18 mouse cellular contexts compared by ENCODE assay signal in genomic region chr1:23574461-23574860, GRCm38 (mm10).
A peak's percentile ranks its signal among the peaks of the same experiment; 100 is the strongest.
DNase-seq lines count a peak whose midpoint lies in the region; ATAC-seq lines count a peak whose summit lies in the region.
"Had no signal": no experiment of that assay in that cellular context is flagged by ENCODE, and none has a peak within 500 bp of the region (broad histone marks: within the 10 kb centered on the region; RNA-seq: fewer than 3 reads in every experiment).

No protein-coding gene starts in this region.

- no peaks in the 10 kb centered on the region for H3K27me3 ChIP-seq in forebrain, embryonic 12.5 days
- H3K27me3 ChIP-seq in forebrain, embryonic 10.5 days (ENCODE audit: poor library complexity, severe bottlenecking): no peaks in the 10 kb centered on the region
- H3K27me3 ChIP-seq in midbrain, embryonic 14.5 days (ENCODE audit: control insufficient read depth, insufficient read depth, low read length): no peaks in the 10 kb centered on the region
- no peaks in the 10 kb centered on the region for H3K27me3 ChIP-seq in midbrain, embryonic 13.5 days
- H3K27me3 ChIP-seq in forebrain, embryonic 13.5 days: no peaks in the 10 kb centered on the region
- no peaks in the 10 kb centered on the region; the same call in 1 of the 2 replicates for H3K27me3 ChIP-seq in midbrain, embryonic 16.5 days (ENCODE audit: control insufficient read depth, insufficient read depth, low read depth, low read length)
- H3K27me3 ChIP-seq: embryonic facial prominence, embryonic 13.5 days; heart, embryonic 15.5 days had no signal

- H3K9me3 ChIP-seq in forebrain, embryonic 12.5 days: no peaks in the 10 kb centered on the region
- H3K9me3 ChIP-seq in forebrain, embryonic 10.5 days: no peaks in the 10 kb centered on the region
- no peaks in the 10 kb centered on the region for H3K9me3 ChIP-seq in midbrain, embryonic 14.5 days (ENCODE audit: control insufficient read depth, low read length)
- H3K9me3 ChIP-seq in midbrain, embryonic 13.5 days: no peaks in the 10 kb centered on the region
- no peaks in the 10 kb centered on the region for H3K9me3 ChIP-seq in forebrain, embryonic 13.5 days (replicated peaks)
- no peaks in the 10 kb centered on the region for H3K9me3 ChIP-seq in midbrain, embryonic 16.5 days (replicated peaks; ENCODE audit: control insufficient read depth, low read length, poor library complexity, severe bottlenecking)
- H3K9me3 ChIP-seq: embryonic facial prominence, embryonic 13.5 days; heart, embryonic 15.5 days had no signal

- no peaks in the 10 kb centered on the region for H3K4me1 ChIP-seq in forebrain, embryonic 12.5 days
- peaks cover 12% of the 10 kb centered on the region; the same call in 1 of the 2 replicates for H3K4me1 ChIP-seq in forebrain, embryonic 10.5 days
- H3K4me1 ChIP-seq in midbrain, embryonic 14.5 days (ENCODE audit: control insufficient read depth, insufficient read depth, low read length): no peaks in the 10 kb centered on the region
- 0 out of 2 replicates have a peak, but pooled peaks cover 3% of the 10 kb centered on the region for H3K4me1 ChIP-seq in midbrain, embryonic 13.5 days (replicated peaks)
- peaks cover 17% of the 10 kb centered on the region; the same call in 1 of the 2 replicates for H3K4me1 ChIP-seq in forebrain, embryonic 13.5 days
- H3K4me1 ChIP-seq in midbrain, embryonic 16.5 days (ENCODE audit: control insufficient read depth, insufficient read depth, low read length): no peaks in the 10 kb centered on the region
- H3K4me1 ChIP-seq: embryonic facial prominence, embryonic 13.5 days; heart, embryonic 15.5 days had no signal

- H3K27ac ChIP-seq in forebrain, embryonic 12.5 days: 0 out of 2 replicates have a peak overlapping the region, but pooled peaks have one; percentile 31
- no peak overlapping the region for H3K27ac ChIP-seq in forebrain, embryonic 10.5 days
- no peak overlapping the region for H3K27ac ChIP-seq in midbrain, embryonic 14.5 days (replicated peaks; ENCODE audit: low read depth, low read length)
- no peak overlapping the region for H3K27ac ChIP-seq in midbrain, embryonic 13.5 days
- H3K27ac ChIP-seq in forebrain, embryonic 13.5 days: 0 out of 2 replicates have a peak overlapping the region, but pooled peaks have one; percentile 8
- H3K27ac ChIP-seq in midbrain, embryonic 16.5 days (ENCODE audit: low read length): no peak overlapping the region
- H3K27ac ChIP-seq: embryonic facial prominence, embryonic 13.5 days; heart, adult 2 months; heart, embryonic 15.5 days; hindbrain, postnatal 0 days had no signal

- no peak overlapping the region for H3K9ac ChIP-seq in forebrain, embryonic 12.5 days
- H3K9ac ChIP-seq in midbrain, embryonic 14.5 days (replicated peaks; ENCODE audit: low read length): no peak overlapping the region
- H3K9ac ChIP-seq in midbrain, embryonic 13.5 days (replicated peaks): no peak overlapping the region
- H3K9ac ChIP-seq in forebrain, embryonic 13.5 days: no peak overlapping the region
- no peak overlapping the region for H3K9ac ChIP-seq in midbrain, embryonic 16.5 days (ENCODE audit: low read depth, low read length)
- H3K9ac ChIP-seq: embryonic facial prominence, embryonic 13.5 days; heart, embryonic 15.5 days had no signal

- H3K4me2 ChIP-seq in forebrain, embryonic 12.5 days: no peak overlapping the region
- H3K4me2 ChIP-seq in midbrain, embryonic 14.5 days (ENCODE audit: low read length): no peak overlapping the region
- no peak overlapping the region for H3K4me2 ChIP-seq in midbrain, embryonic 13.5 days (replicated peaks)
- peak overlapping the region; percentile 11; the same call in 1 of the 2 replicates for H3K4me2 ChIP-seq in forebrain, embryonic 13.5 days
- H3K4me2 ChIP-seq in midbrain, embryonic 16.5 days (ENCODE audit: low read length): no peak overlapping the region
- H3K4me2 ChIP-seq: embryonic facial prominence, embryonic 13.5 days; heart, embryonic 11.5 days; heart, embryonic 15.5 days had no signal

- DNase-seq in forebrain, embryonic 10.5 days (ENCODE audit: extremely low spot score, low spot score): no peak
- DNase-seq in midbrain, embryonic 14.5 days: peak; percentile 5
- no peak for DNase-seq in heart, adult 18-20 months
- no peak for DNase-seq in testis, postnatal 10 days (ENCODE audit: low spot score)
- DNase-seq: adrenal gland, postnatal 10 days; cerebellum, adult 11-12 months; cerebellum, postnatal 25 days; gastrocnemius, postnatal 10 days; heart, adult 2 months; heart, postnatal 14 days had no signal

- 50% methylated on average over 7 of the region's 7 CpGs for WGBS in forebrain, embryonic 12.5 days
- 61% methylated on average over 7 of the region's 7 CpGs for WGBS in forebrain, embryonic 10.5 days
- WGBS in midbrain, embryonic 14.5 days: 62% methylated on average over 7 of the region's 7 CpGs
- 60% methylated on average over 7 of the region's 7 CpGs for WGBS in midbrain, embryonic 13.5 days
- WGBS in forebrain, embryonic 13.5 days: 44% methylated on average over 7 of the region's 7 CpGs
- 52% methylated on average over 7 of the region's 7 CpGs for WGBS in midbrain, embryonic 16.5 days

- no peak overlapping the region for H3K4me3 ChIP-seq in forebrain, embryonic 12.5 days (replicated peaks)
- no peak overlapping the region for H3K4me3 ChIP-seq in forebrain, embryonic 10.5 days
- no peak overlapping the region for H3K4me3 ChIP-seq in midbrain, embryonic 14.5 days (replicated peaks; ENCODE audit: low read depth, low read length)
- no peak overlapping the region for H3K4me3 ChIP-seq in midbrain, embryonic 13.5 days (replicated peaks)
- no peak overlapping the region for H3K4me3 ChIP-seq in forebrain, embryonic 13.5 days
- no peak overlapping the region for H3K4me3 ChIP-seq in midbrain, embryonic 16.5 days (ENCODE audit: low read depth, low read length)
- H3K4me3 ChIP-seq: embryonic facial prominence, embryonic 13.5 days; heart, adult 2 months; heart, embryonic 15.5 days had no signal

- H3K36me3 ChIP-seq in forebrain, embryonic 12.5 days (replicated peaks): no peaks in the 10 kb centered on the region
- H3K36me3 ChIP-seq in forebrain, embryonic 10.5 days (replicated peaks): no peaks in the 10 kb centered on the region
- H3K36me3 ChIP-seq in midbrain, embryonic 14.5 days (ENCODE audit: control insufficient read depth, insufficient read depth, low read length): no peaks in the 10 kb centered on the region
- H3K36me3 ChIP-seq in midbrain, embryonic 13.5 days: no peaks in the 10 kb centered on the region
- H3K36me3 ChIP-seq in forebrain, embryonic 13.5 days (ENCODE audit: poor library complexity, severe bottlenecking): no peaks in the 10 kb centered on the region
- H3K36me3 ChIP-seq in midbrain, embryonic 16.5 days (ENCODE audit: control insufficient read depth, insufficient read depth, low read length): no peaks in the 10 kb centered on the region
- H3K36me3 ChIP-seq: embryonic facial prominence, embryonic 13.5 days; heart, embryonic 15.5 days had no signal

- peak; percentile 46; the same call in 1 of the 2 replicates for ATAC-seq in forebrain, embryonic 12.5 days (ENCODE audit: low FRiP score)
- no peak for ATAC-seq in midbrain, embryonic 14.5 days (ENCODE audit: low FRiP score, low TSS enrichment)
- ATAC-seq in midbrain, embryonic 13.5 days: no peak
- ATAC-seq in forebrain, embryonic 13.5 days: peak; percentile 46; the same call in 1 of the 2 replicates
- ATAC-seq in midbrain, embryonic 16.5 days: 0 out of 2 replicates have a peak, but pooled peaks have one; percentile 42

Comparison
In these comparisons a context has a peak if more than half of its experiments do, and no peak if none do; other contexts are left out.
1. ATAC-seq: peak in forebrain, embryonic 12.5 days (single experiment), forebrain, embryonic 13.5 days (single experiment) and midbrain, embryonic 16.5 days (single experiment); none in midbrain, embryonic 14.5 days (single experiment) and midbrain, embryonic 13.5 days (single experiment).
2. H3K27ac ChIP-seq: peak in forebrain, embryonic 12.5 days (single experiment) and forebrain, embryonic 13.5 days (single experiment); none in forebrain, embryonic 10.5 days (single experiment), midbrain, embryonic 14.5 days (single experiment), midbrain, embryonic 13.5 days (single experiment) and midbrain, embryonic 16.5 days (single experiment).